Mouse (Mus musculus): ENCODE results near the gene Tex52. TPM values are rescaled to one million over a fixed set of nuclear protein-coding genes. Genes with fewer than 3 reads are reported as not detected.

Tex52 gene
- polyA plus RNA-seq, 1 experiment from 2014 or later, result 0.26 TPM

DNA sequence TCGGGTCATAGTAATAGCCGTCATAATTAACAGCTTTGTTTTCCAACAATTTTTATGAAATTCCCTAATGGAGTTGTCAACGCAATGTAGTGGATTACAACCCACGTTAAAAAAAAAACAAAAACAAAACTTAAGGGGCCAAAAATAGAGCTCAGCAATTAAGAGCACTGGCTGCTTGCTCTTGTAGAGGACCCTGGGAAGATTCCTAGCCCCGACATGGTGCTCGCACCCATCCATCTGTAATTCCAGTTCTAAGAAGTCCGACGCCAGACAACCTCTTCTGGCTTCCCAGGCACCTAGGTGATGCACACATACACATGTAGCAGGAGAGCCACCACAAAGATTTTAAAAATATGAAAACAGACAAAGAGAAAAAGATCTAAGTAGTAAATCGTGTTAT lies 49.8 kb downstream of the Tex52 start:
- DNase-seq (ENCODE audit: low spot score), result no peak

DNA sequence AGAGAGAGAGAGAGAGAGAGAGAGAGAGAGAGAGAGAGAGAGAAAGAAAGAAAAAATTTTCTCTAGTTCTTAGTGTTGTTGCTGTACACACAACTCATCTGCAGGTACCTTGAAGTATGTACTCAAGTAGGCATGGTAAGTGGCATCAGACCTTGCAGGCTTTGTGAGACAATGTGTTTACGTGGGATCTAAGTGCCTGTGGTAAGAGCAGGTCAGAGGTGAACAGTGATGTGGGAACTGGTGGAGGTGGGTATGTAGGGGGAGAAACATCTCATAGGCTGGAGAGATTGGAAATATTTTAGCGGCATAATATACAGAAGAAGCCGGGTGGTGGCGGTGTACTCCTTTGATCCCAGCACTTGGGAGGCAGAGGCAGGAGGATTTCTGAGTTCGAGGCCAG lies 52.3 kb downstream of the Tex52 start:
- DNase-seq (ENCODE audit: low spot score), result no peak

DNA sequence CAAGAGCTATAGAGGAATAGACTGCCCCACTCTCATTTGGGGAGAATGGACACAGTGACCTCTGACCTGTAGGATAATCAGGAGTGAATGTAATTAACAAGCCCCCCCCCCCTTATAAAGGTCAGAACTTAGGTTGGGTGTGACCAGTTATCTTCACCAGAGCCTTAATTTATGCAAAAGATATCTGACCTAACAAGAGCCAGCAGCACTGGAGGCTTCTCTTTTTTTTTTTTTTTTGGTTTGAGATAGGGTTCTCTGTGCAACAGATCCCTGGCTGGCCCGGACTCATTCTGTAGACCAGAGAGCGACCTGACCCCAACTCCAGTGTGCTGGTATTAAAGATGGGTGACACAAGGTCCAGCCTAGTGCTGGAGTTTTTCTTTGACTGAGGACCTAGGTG lies 54.0 kb downstream of the Tex52 start:
- no peak for DNase-seq (ENCODE audit: low spot score)

DNA sequence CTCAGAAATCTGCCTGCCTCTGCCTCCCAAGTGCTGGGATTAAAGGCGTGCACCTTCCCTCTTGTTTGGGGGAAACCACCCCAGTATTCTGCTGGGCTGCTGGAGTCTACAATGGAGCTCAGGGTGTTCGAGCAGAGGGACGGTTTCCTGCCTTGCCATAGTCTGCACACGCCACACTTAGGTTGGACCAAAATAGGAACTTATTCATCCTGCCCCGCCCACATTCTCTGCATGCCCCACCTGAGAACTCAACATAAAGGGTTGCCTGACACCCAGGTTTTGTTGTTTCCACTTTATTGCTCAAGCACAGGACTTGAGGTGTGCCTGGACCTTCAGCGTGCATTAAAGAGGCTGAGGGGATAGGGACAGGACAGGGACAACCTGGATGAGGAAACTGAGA lies 54.6 kb downstream of the Tex52 start:
- DNase-seq (ENCODE audit: low spot score), result no peak

DNA sequence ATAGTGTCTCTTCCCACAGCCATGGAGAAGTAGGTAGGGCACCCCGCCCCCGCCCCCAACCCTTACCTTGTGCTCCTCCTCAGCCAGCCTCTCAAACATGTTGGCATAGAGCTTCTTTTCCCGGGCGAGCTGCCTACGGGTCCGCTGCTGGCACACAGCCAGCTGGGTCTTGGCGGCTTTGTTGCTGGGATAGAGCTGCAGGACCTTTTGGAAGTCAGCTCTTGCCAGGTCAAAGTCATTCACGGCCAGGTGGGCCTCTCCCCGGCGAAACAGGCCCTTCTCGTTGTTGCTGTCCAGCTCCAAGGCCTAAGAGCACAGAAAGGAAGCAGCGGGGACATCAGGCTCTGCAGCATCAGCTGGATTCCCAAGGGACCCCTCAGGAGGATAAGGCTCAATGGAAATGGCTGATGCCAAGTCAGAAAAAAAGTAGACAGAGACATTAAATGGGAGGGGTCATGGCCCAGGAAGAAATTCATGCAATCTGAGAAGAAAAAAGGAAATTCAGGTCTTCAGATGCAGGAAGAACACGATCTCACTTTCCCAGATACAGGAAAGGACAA lies 57.2 kb downstream of the Tex52 start:
- no peak for DNase-seq (ENCODE audit: low spot score)

DNA sequence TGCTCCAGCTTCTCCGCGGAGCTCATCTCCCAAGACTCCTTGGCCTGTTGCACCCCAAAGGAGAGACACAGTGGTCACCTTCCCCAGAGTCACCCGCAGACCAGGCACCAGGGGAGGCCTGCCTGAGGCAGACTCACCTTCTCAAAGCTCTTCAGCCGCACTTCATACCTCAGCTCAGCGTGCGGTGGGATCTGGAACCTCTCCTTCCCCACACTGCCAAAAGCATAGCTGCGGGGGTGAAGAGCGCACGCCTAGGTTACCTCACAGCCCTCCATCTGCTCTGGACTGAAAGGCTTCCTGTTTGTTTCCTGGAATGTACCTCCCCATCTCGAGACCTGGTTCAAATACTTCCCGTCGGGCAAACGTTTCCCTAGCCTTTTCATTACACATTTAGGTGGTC lies 58.3 kb downstream of the Tex52 start:
- DNase-seq (ENCODE audit: low spot score), result no peak

Other genes starting within 250 kb of the Tex52 start
- 28.2 and 28.6 TPM in 2 replicates for gene Tspan9, start 231.9 kb upstream of the Tex52 start, polyA plus RNA-seq (2015; fragmentation: Nextera tagmentation; extraction: Ambion mirVana)
- 0.19 and 0.36 TPM in 2 replicates for gene Tead4, start 74.6 kb upstream of the Tex52 start, polyA plus RNA-seq (2015; fragmentation: Nextera tagmentation; extraction: Ambion mirVana)
- 12.2 and 13.4 TPM in 2 replicates for gene Tulp3, start 19.6 kb upstream of the Tex52 start, polyA plus RNA-seq (2015; fragmentation: Nextera tagmentation; extraction: Ambion mirVana)
- 133 and 144 TPM in 2 replicates for gene Rhno1, start 12.5 kb upstream of the Tex52 start, polyA plus RNA-seq (2015; fragmentation: Nextera tagmentation; extraction: Ambion mirVana)
- gene Foxm1, start 12.5 kb upstream of the Tex52 start, polyA plus RNA-seq (2015; fragmentation: Nextera tagmentation; extraction: Ambion mirVana), result 22.0 and 23.9 TPM in 2 replicates
- gene Gm44596, start within 50 bp of the Tex52 start, polyA plus RNA-seq (2015; fragmentation: Nextera tagmentation; extraction: Ambion mirVana), result not detected in 2 replicates
- 4.8 and 5.6 TPM in 2 replicates for gene Nrip2, start 23.8 kb downstream of the Tex52 start, polyA plus RNA-seq (2015; fragmentation: Nextera tagmentation; extraction: Ambion mirVana)
- 20.2 and 23.0 TPM in 2 replicates for gene Itfg2, start 49.5 kb downstream of the Tex52 start, polyA plus RNA-seq (2015; fragmentation: Nextera tagmentation; extraction: Ambion mirVana)
- 213 and 261 TPM in 2 replicates for gene Fkbp4, start 63.2 kb downstream of the Tex52 start, polyA plus RNA-seq (2015; fragmentation: Nextera tagmentation; extraction: Ambion mirVana)
- not detected in 2 replicates for gene Pzp, start 151.3 kb downstream of the Tex52 start, polyA plus RNA-seq (2015; fragmentation: Nextera tagmentation; extraction: Ambion mirVana)
- gene A2ml1, start 206.2 kb downstream of the Tex52 start, polyA plus RNA-seq (2015; fragmentation: Nextera tagmentation; extraction: Ambion mirVana), result 0.84 and 0.94 TPM in 2 replicates
- gene Klrb1a, start 248.1 kb downstream of the Tex52 start, polyA plus RNA-seq (2015; fragmentation: Nextera tagmentation; extraction: Ambion mirVana), result 1.1 and 1.5 TPM in 2 replicates